Mouse (Mus musculus): ENCODE measurements around the gene Iqcn. TPM values are rescaled to one million over a fixed set of nuclear protein-coding genes. Genes with fewer than 3 reads are reported as not detected.

Iqcn gene
- polyA plus RNA-seq, 1 experiment from 2014 or later = 0.05 TPM

GRCm38 (mm10) chr8:70742981-70743655 lies 39.9 kb downstream of the Iqcn start:
- no peaks in the 10 kb centered on the region for H3K9me3 ChIP-seq (ENCODE audit: control insufficient read depth, low read length)
- H3K4me3 ChIP-seq (replicated peaks; ENCODE audit: low read depth, low read length) = no peak overlapping the region; the same call in 1 of the 2 replicates
- H3K27ac ChIP-seq (replicated peaks; ENCODE audit: low read depth, low read length) = no peak overlapping the region
- ATAC-seq (ENCODE audit: low FRiP score, low TSS enrichment) = no peak
- H3K4me2 ChIP-seq (ENCODE audit: low read length) = peak overlapping the region; percentile 52
- DNase-seq = no peak
- WGBS = 2% methylated on average over 37 of the region's 38 CpGs
- no peaks in the 10 kb centered on the region for H3K36me3 ChIP-seq (ENCODE audit: control insufficient read depth, insufficient read depth, low read length)
- peak overlapping the region; percentile 18 for H3K9ac ChIP-seq (replicated peaks; ENCODE audit: low read length)
- H3K27me3 ChIP-seq (ENCODE audit: control insufficient read depth, insufficient read depth, low read length) = peaks cover 28% of the 10 kb centered on the region
- 0 out of 2 replicates have a peak, but pooled peaks cover 3% of the 10 kb centered on the region for H3K4me1 ChIP-seq (ENCODE audit: control insufficient read depth, insufficient read depth, low read length)

- H3K27ac ChIP-seq (replicated peaks; ENCODE audit: low read depth, low read length) = no peak overlapping the region
- H3K4me3 ChIP-seq (replicated peaks; ENCODE audit: low read depth, low read length) = peak overlapping the region; percentile 29
- H3K4me2 ChIP-seq (ENCODE audit: low read length) = peak overlapping the region; percentile 52
- H3K4me1 ChIP-seq (ENCODE audit: control insufficient read depth, insufficient read depth, low read length) = 0 out of 2 replicates have a peak, but pooled peaks cover 3% of the 10 kb centered on the region
- 6% methylated on average over 48 of the region's 48 CpGs for WGBS
- H3K9me3 ChIP-seq (ENCODE audit: control insufficient read depth, low read length) = no peaks in the 10 kb centered on the region
- peak overlapping the region; percentile 34 for H3K9ac ChIP-seq (replicated peaks; ENCODE audit: low read length)
- no peaks in the 10 kb centered on the region for H3K36me3 ChIP-seq (ENCODE audit: control insufficient read depth, insufficient read depth, low read length)
- peak; percentile 60 for DNase-seq
- ATAC-seq (ENCODE audit: low FRiP score, low TSS enrichment) = no peak; the same call in 1 of the 2 replicates
- peaks cover 28% of the 10 kb centered on the region for H3K27me3 ChIP-seq (ENCODE audit: control insufficient read depth, insufficient read depth, low read length)
Measured at GRCm38 (mm10) chr8:70743656-70744590, 40.7 kb downstream of the Iqcn start.

GRCm38 (mm10) chr8:70744806-70745205 lies 41.5 kb downstream of the Iqcn start:
- H3K9me3 ChIP-seq (ENCODE audit: control insufficient read depth, low read length) = no peaks in the 10 kb centered on the region
- no peaks in the 10 kb centered on the region for H3K36me3 ChIP-seq (ENCODE audit: control insufficient read depth, insufficient read depth, low read length)
- no peak overlapping the region for H3K27ac ChIP-seq (replicated peaks; ENCODE audit: low read depth, low read length)
- no peak overlapping the region for H3K9ac ChIP-seq (replicated peaks; ENCODE audit: low read length)
- 0 out of 2 replicates have a peak, but pooled peaks cover 3% of the 10 kb centered on the region for H3K4me1 ChIP-seq (ENCODE audit: control insufficient read depth, insufficient read depth, low read length)
- peak overlapping the region; percentile 52; the same call in 1 of the 2 replicates for H3K4me2 ChIP-seq (ENCODE audit: low read length)
- no peak for ATAC-seq (ENCODE audit: low FRiP score, low TSS enrichment)
- no peak for DNase-seq
- peaks cover 28% of the 10 kb centered on the region for H3K27me3 ChIP-seq (ENCODE audit: control insufficient read depth, insufficient read depth, low read length)
- H3K4me3 ChIP-seq (replicated peaks; ENCODE audit: low read depth, low read length) = no peak overlapping the region
- 59% methylated on average over 11 of the region's 11 CpGs for WGBS

GRCm38 (mm10) chr8:70745691-70746220 lies 42.5 kb downstream of the Iqcn start:
- Histone ChIP-seq H3K27me3 (ENCODE audit: control insufficient read depth, insufficient read depth, low read length) (peaks cover 28% of the 10 kb centered on the region), H3K9ac (replicated peaks; ENCODE audit: low read length) (no peak overlapping the region), H3K27ac (replicated peaks; ENCODE audit: low read depth, low read length) (no peak overlapping the region), H3K4me1 (ENCODE audit: control insufficient read depth, insufficient read depth, low read length) (0 out of 2 replicates have a peak, but pooled peaks cover 3% of the 10 kb centered on the region), H3K4me3 (replicated peaks; ENCODE audit: low read depth, low read length) (no peak overlapping the region), H3K4me2 (ENCODE audit: low read length) (no peak overlapping the region), H3K9me3 (ENCODE audit: control insufficient read depth, low read length) (no peaks in the 10 kb centered on the region), H3K36me3 (ENCODE audit: control insufficient read depth, insufficient read depth, low read length) (no peaks in the 10 kb centered on the region)
- 53% methylated on average over 19 of the region's 19 CpGs for WGBS
- DNase-seq (no peak), ATAC-seq (ENCODE audit: low FRiP score, low TSS enrichment) (no peak)

GRCm38 (mm10) chr8:70746676-70747075 lies 43.4 kb downstream of the Iqcn start:
- 80% methylated on average over 9 of the region's 9 CpGs for WGBS
- H3K27me3 ChIP-seq (ENCODE audit: control insufficient read depth, insufficient read depth, low read length) = peaks cover 28% of the 10 kb centered on the region

GRCm38 (mm10) chr8:70747211-70747890 lies 44.1 kb downstream of the Iqcn start:
- no peak for ATAC-seq (ENCODE audit: low FRiP score, low TSS enrichment)
- WGBS = 86% methylated on average over 18 of the region's 18 CpGs
- peaks cover 25% of the 10 kb centered on the region for H3K27me3 ChIP-seq (ENCODE audit: control insufficient read depth, insufficient read depth, low read length)

More at GRCm38 (mm10) chr8:70746676-70747075, 43.4 kb downstream of the Iqcn start:
- Histone ChIP-seq H3K9me3 (ENCODE audit: control insufficient read depth, low read length) (no peaks in the 10 kb centered on the region), H3K9ac (replicated peaks; ENCODE audit: low read length) (no peak overlapping the region), H3K36me3 (ENCODE audit: control insufficient read depth, insufficient read depth, low read length) (no peaks in the 10 kb centered on the region), H3K4me3 (replicated peaks; ENCODE audit: low read depth, low read length) (no peak overlapping the region), H3K27ac (replicated peaks; ENCODE audit: low read depth, low read length) (no peak overlapping the region), H3K4me1 (ENCODE audit: control insufficient read depth, insufficient read depth, low read length) (0 out of 2 replicates have a peak, but pooled peaks cover 3% of the 10 kb centered on the region), H3K4me2 (ENCODE audit: low read length) (no peak overlapping the region)
- ATAC-seq (ENCODE audit: low FRiP score, low TSS enrichment) = no peak
- no peak for DNase-seq

GRCm38 (mm10) chr8:70748246-70749096 lies 45.2 kb downstream of the Iqcn start:
- no peaks in the 10 kb centered on the region for H3K4me1 ChIP-seq (ENCODE audit: control insufficient read depth, insufficient read depth, low read length)
- no peak overlapping the region for H3K4me2 ChIP-seq (ENCODE audit: low read length)
- no peak for DNase-seq
- H3K9ac ChIP-seq (replicated peaks; ENCODE audit: low read length) = no peak overlapping the region
- peaks cover 14% of the 10 kb centered on the region for H3K27me3 ChIP-seq (ENCODE audit: control insufficient read depth, insufficient read depth, low read length)
- WGBS = 86% methylated on average over 23 of the region's 23 CpGs
- no peak overlapping the region for H3K4me3 ChIP-seq (replicated peaks; ENCODE audit: low read depth, low read length)
- H3K36me3 ChIP-seq (ENCODE audit: control insufficient read depth, insufficient read depth, low read length) = no peaks in the 10 kb centered on the region
- H3K9me3 ChIP-seq (ENCODE audit: control insufficient read depth, low read length) = no peaks in the 10 kb centered on the region
- ATAC-seq (ENCODE audit: low FRiP score, low TSS enrichment) = no peak
- H3K27ac ChIP-seq (replicated peaks; ENCODE audit: low read depth, low read length) = no peak overlapping the region

More at GRCm38 (mm10) chr8:70747211-70747890, 44.1 kb downstream of the Iqcn start:
- DNase-seq = no peak
- Histone ChIP-seq H3K4me3 (replicated peaks; ENCODE audit: low read depth, low read length) (no peak overlapping the region), H3K9ac (replicated peaks; ENCODE audit: low read length) (no peak overlapping the region), H3K4me2 (ENCODE audit: low read length) (no peak overlapping the region), H3K4me1 (ENCODE audit: control insufficient read depth, insufficient read depth, low read length) (0 out of 2 replicates have a peak, but pooled peaks cover 3% of the 10 kb centered on the region), H3K9me3 (ENCODE audit: control insufficient read depth, low read length) (no peaks in the 10 kb centered on the region), H3K27ac (replicated peaks; ENCODE audit: low read depth, low read length) (no peak overlapping the region), H3K36me3 (ENCODE audit: control insufficient read depth, insufficient read depth, low read length) (no peaks in the 10 kb centered on the region)

Measured in midbrain, embryonic 14.5 days (tissue).